Mouse (Mus musculus) adrenal gland, postnatal 14 days (tissue): ENCODE measurements around the gene Mad1l1. TPM values are rescaled to one million over a fixed set of nuclear protein-coding genes. Genes with fewer than 3 reads are reported as not detected.

Experiments used
- total RNA-seq: library from RNA; stranded (reverse); gene quantifications from 2 replicates; pipeline ENCODE4 v1.2.3, GENCODE M21; 2021

Gene Mad1l1
- total RNA-seq, 1 experiment from 2014 or later, result 21.5 TPM

Other genes with a start within 250 kb of the Mad1l1 start
- gene Nudt1, start 104 bp upstream of the Mad1l1 start, total RNA-seq, result 15.9 and 21.1 TPM in 2 replicates
- 11.2 and 13.9 TPM in 2 replicates for gene Mrm2, start 10.3 kb upstream of the Mad1l1 start, total RNA-seq
- 17.7 and 26.1 TPM in 2 replicates for gene Snx8, start 67.7 kb upstream of the Mad1l1 start, total RNA-seq
- 154 and 167 TPM in 2 replicates for gene Eif3b, start 97.8 kb upstream of the Mad1l1 start, total RNA-seq
- gene Gm4869, start 124.1 kb upstream of the Mad1l1 start, total RNA-seq, result not detected in 2 replicates
- 8.3 and 12.9 TPM in 2 replicates for gene Chst12, start 184.0 kb upstream of the Mad1l1 start, total RNA-seq
- gene Grifin, start 243.5 kb upstream of the Mad1l1 start, total RNA-seq, result not detected in 2 replicates